Mouse (Mus musculus) liver, embryonic 14.5 days (tissue): ENCODE measurements around the gene Cd37. TPM values are rescaled to one million over a fixed set of nuclear protein-coding genes. Genes with fewer than 3 reads are reported as not detected.

Source experiments
- ATAC-seq: fragments of 200-750 bp; cut with Nextera tagmentation; 2 replicates; pipeline ENCODE4 v1.8.0; 2017; ENCODE audit warnings: moderate number of reproducible peaks, mild to moderate bottlenecking, moderate library complexity; ENCODE audit not compliant: insufficient read depth
- DNase-seq, 3 experiments: peaks; one replicate each; pipeline ENCODE4 v3.0.0-alpha.2; 2012 to 2013; ENCODE audit warnings: low read depth in 3 of 3, low spot score in 3 of 3
- H3K27ac ChIP-seq: fragments of 300-500 bp; sonication (generic); 2 replicates; pipeline ENCODE4 v1.5.1; 2014; ENCODE audit warnings: moderate library complexity, mild to moderate bottlenecking, control low read depth, inconsistent platforms
- H3K27me3 ChIP-seq: fragments of 300-500 bp; sonication (generic); 2 replicates; pipeline ENCODE4 v1.6.1; 2014; ENCODE audit warnings: mild to moderate bottlenecking, low read length, moderate library complexity; ENCODE audit not compliant: control insufficient read depth, insufficient read depth
- H3K36me3 ChIP-seq: fragments of 300-500 bp; sonication (generic); replicated peaks from 2 replicates; pipeline ENCODE4 v1.6.1; 2014; ENCODE audit warnings: low read depth; ENCODE audit not compliant: control insufficient read depth, insufficient read depth
- H3K4me1 ChIP-seq, 2 experiments: fragments of 200-500 bp in 1 of 2; fragments of 300-500 bp in 1 of 2; sonication (generic) in 1 of 2; replicated peaks; 2 replicates each; pipeline ENCODE4 v1.6.1; 2012 to 2014; ENCODE audit warnings: antibody characterized with exemption in 1 of 2, inconsistent platforms in 1 of 2, low read length in 1 of 2; ENCODE audit not compliant: control insufficient read depth in 2 of 2, insufficient read depth in 2 of 2
- H3K4me2 ChIP-seq: fragments of 300-500 bp; sonication (generic); 2 replicates; pipeline ENCODE4 v1.6.1; 2014; ENCODE audit warnings: low read depth, mild to moderate bottlenecking, control low read depth, moderate library complexity
- H3K4me3 ChIP-seq, 2 experiments: fragments of 200-500 bp in 1 of 2; fragments of 300-500 bp in 1 of 2; sonication (generic) in 1 of 2; 2 replicates each; pipeline ENCODE4 v1.5.1; 2012 to 2014; ENCODE audit warnings: low read depth in 2 of 2, low read length in 2 of 2, mild to moderate bottlenecking in 2 of 2, control low read depth in 1 of 2, inconsistent platforms in 1 of 2, moderate library complexity in 1 of 2; ENCODE audit not compliant: insufficient read depth in 1 of 2
- H3K9ac ChIP-seq: fragments of 300-500 bp; sonication (generic); replicated peaks from 2 replicates; pipeline ENCODE4 v1.6.1; 2014; ENCODE audit warnings: mild to moderate bottlenecking, control low read depth, moderate library complexity
- H3K9me3 ChIP-seq: fragments of 300-500 bp; sonication (generic); 2 replicates; pipeline ENCODE4 v1.6.1; 2016; ENCODE audit warnings: low read length, mixed read lengths; ENCODE audit not compliant: control insufficient read depth
- CTCF ChIP-seq: IDR thresholded peaks from 2 replicates; pipeline ENCODE4 v1.5.1; 2016; ENCODE audit warnings: antibody characterized with exemption, low read depth, control low read depth
- EP300 ChIP-seq: IDR thresholded peaks from 2 replicates; pipeline ENCODE4 v1.6.1; 2016; ENCODE audit warnings: antibody characterized with exemption, low read depth
- WGBS: fragments of 180-500 bp; shearing (Covaris S2); extraction: QIAGEN DNeasy Blood & Tissue Kit; methylation state at CpG from one replicate; pipeline ENCODE4 v1.1.7; 2014; ENCODE audit not compliant: insufficient replicate concordance; 5-methylcytosine and 5-hydroxymethylcytosine counted together
- polyA plus RNA-seq, 2 experiments: library from polyadenylated mRNA; depleted of rRNA in 1 of 2; stranded (reverse) in 1 of 2; unstranded in 1 of 2; fragments of >200 nt; fragmentation: Nextera tagmentation in 1 of 2; extraction: Ambion mirVana in 1 of 2; gene quantifications; 2 replicates each; pipeline versions ENCODE4 v1.2.1 to v1.2.3; 2012 to 2014

The Cd37 gene
- polyA plus RNA-seq, 2 experiments = 9.0 to 10.5 TPM

GRCm38 (mm10) chr7:45235656-45236180, 3.2 kb downstream of the Cd37 start:
- H3K9ac ChIP-seq = no peak overlapping the region
- 67% methylated on average over 17 of the region's 17 CpGs for WGBS
- no peak overlapping the region for H3K4me3 ChIP-seq
- DNase-seq (no peak), ATAC-seq (no peak)
- no peak overlapping the region for H3K27ac ChIP-seq
- no peaks in the 10 kb centered on the region for H3K27me3 ChIP-seq
- H3K36me3 ChIP-seq = no peaks in the 10 kb centered on the region
- H3K4me2 ChIP-seq = peak overlapping the region; percentile 8; the same call in 1 of the 2 replicates
- TF ChIP-seq EP300 (no peak), CTCF (no peak)
- peaks cover 0 to 21% of the 10 kb centered on the region in 2 experiments; a peak in 2 of 4 replicates for H3K4me1 ChIP-seq
- H3K9me3 ChIP-seq = no peaks in the 10 kb centered on the region

- ATAC-seq (no peak), DNase-seq (no peak)
- H3K4me1 ChIP-seq = peaks cover 0 to 21% of the 10 kb centered on the region in 2 experiments; a peak in 2 of 4 replicates
- no peak overlapping the region for H3K9ac ChIP-seq
- no peaks in the 10 kb centered on the region for H3K36me3 ChIP-seq
- peak overlapping the region; percentile 7 for H3K4me2 ChIP-seq
- H3K9me3 ChIP-seq = no peaks in the 10 kb centered on the region
- H3K27ac ChIP-seq = no peak overlapping the region
- no peak overlapping the region for H3K4me3 ChIP-seq
- 32% methylated on average over 21 of the region's 21 CpGs for WGBS
- no peaks in the 10 kb centered on the region for H3K27me3 ChIP-seq
- TF ChIP-seq EP300 (no peak), CTCF (no peak)
Observed at GRCm38 (mm10) chr7:45234922-45235571, 3.9 kb downstream of the Cd37 start.

- DNase-seq = no peak
- no peaks in the 10 kb centered on the region for H3K27me3 ChIP-seq
Observed at GRCm38 (mm10) chr7:45234333-45234841, 4.5 kb downstream of the Cd37 start.

GRCm38 (mm10) chr7:45233580-45234332, 5.2 kb downstream of the Cd37 start:
- WGBS = 56% methylated on average over 20 of the region's 20 CpGs
- H3K4me1 ChIP-seq = peaks cover 0 to 19% of the 10 kb centered on the region in 2 experiments; a peak in 2 of 4 replicates
- ATAC-seq (no peak), DNase-seq (no peak)
- no peak for TF ChIP-seq EP300
- no peaks in the 10 kb centered on the region for H3K27me3 ChIP-seq
- H3K36me3 ChIP-seq = no peaks in the 10 kb centered on the region
- no peak overlapping the region for H3K27ac ChIP-seq
- H3K4me2 ChIP-seq = no peak overlapping the region
- no peaks in the 10 kb centered on the region for H3K9me3 ChIP-seq
- H3K4me3 ChIP-seq = no peak overlapping the region
- H3K9ac ChIP-seq = no peak overlapping the region

More at GRCm38 (mm10) chr7:45234333-45234841, 4.5 kb downstream of the Cd37 start:
- Histone ChIP-seq H3K4me1 (peaks cover 0 to 21% of the 10 kb centered on the region in 2 experiments; a peak in 2 of 4 replicates), H3K9ac (no peak overlapping the region), H3K27ac (no peak overlapping the region), H3K9me3 (no peaks in the 10 kb centered on the region), H3K4me2 (peak overlapping the region; percentile 7), H3K36me3 (no peaks in the 10 kb centered on the region), H3K4me3 (no peak overlapping the region)
- 46% methylated on average over 29 of the region's 29 CpGs for WGBS
- ATAC-seq = no peak
- TF ChIP-seq EP300 = no peak
- no peak for TF ChIP-seq CTCF
